16 mouse cellular contexts compared by ENCODE assay signal in genomic region chr9:62284266-62284665, GRCm38 (mm10). TPM values are rescaled to one million over a fixed set of nuclear protein-coding genes. Genes with fewer than 3 reads are reported as not detected.
DNase-seq lines count a peak whose midpoint lies in the region; ATAC-seq and TF ChIP-seq lines count a peak whose summit lies in the region.
"Had no signal": no experiment of that assay in that cellular context is flagged by ENCODE, and none has a peak within 500 bp of the region (broad histone marks: within the 10 kb centered on the region; RNA-seq: fewer than 3 reads in every experiment).

No protein-coding gene starts in this region.

- no peaks in the 10 kb centered on the region for H3K27me3 ChIP-seq in hindbrain, embryonic 10.5 days (ENCODE audit: insufficient read depth, poor library complexity, severe bottlenecking)
- H3K27me3 ChIP-seq in hindbrain, embryonic 13.5 days = 0 out of 2 replicates have a peak, but pooled peaks cover 7% of the 10 kb centered on the region
- H3K27me3 ChIP-seq: embryonic facial prominence, embryonic 12.5 days; Patski had no signal

- WGBS in olfactory bulb, adult 2 months = 25% methylated on average over 7 of the region's 7 CpGs
- WGBS in lung, adult 2 months = 73% methylated on average over 7 of the region's 7 CpGs
- 88% methylated on average over 7 of the region's 7 CpGs for WGBS in hindbrain, embryonic 10.5 days
- WGBS in hindbrain, embryonic 13.5 days = 80% methylated on average over 7 of the region's 7 CpGs

- H3K9ac ChIP-seq in hindbrain, embryonic 13.5 days = no peak overlapping the region
- H3K9ac ChIP-seq: embryonic facial prominence, embryonic 12.5 days; limb, embryonic 12.5 days had no signal

- peaks cover 13% of the 10 kb centered on the region for H3K4me1 ChIP-seq in olfactory bulb, adult 2 months (ENCODE audit: control insufficient read depth, insufficient read depth, low read length)
- no peaks in the 10 kb centered on the region for H3K4me1 ChIP-seq in lung, adult 2 months (ENCODE audit: control insufficient read depth, insufficient read depth, low read length)
- H3K4me1 ChIP-seq in hindbrain, embryonic 10.5 days (replicated peaks) = 0 out of 2 replicates have a peak, but pooled peaks cover under 1% of the 10 kb centered on the region
- H3K4me1 ChIP-seq in hindbrain, embryonic 13.5 days (replicated peaks) = no peaks in the 10 kb centered on the region
- H3K4me1 ChIP-seq: embryonic facial prominence, embryonic 12.5 days; limb, embryonic 12.5 days had no signal

- H3K9me3 ChIP-seq in hindbrain, embryonic 10.5 days = no peaks in the 10 kb centered on the region
- no peaks in the 10 kb centered on the region for H3K9me3 ChIP-seq in hindbrain, embryonic 13.5 days
- H3K9me3 ChIP-seq: embryonic facial prominence, embryonic 12.5 days; limb, embryonic 12.5 days had no signal

- peak; percentile 14 to 27; a peak in 1 of 4 replicates for ATAC-seq in hematopoietic stem cell, adult 5-6 weeks (replicated peaks in 1 of 2; ENCODE audit: insufficient read depth in 1 of 2, low FRiP score in 2 of 2, low TSS enrichment in 1 of 2, low read depth in 1 of 2, poor library complexity in 2 of 2, severe bottlenecking in 2 of 2)
- no peak for ATAC-seq in hindbrain, embryonic 13.5 days (ENCODE audit: low FRiP score)
- ATAC-seq: lung, postnatal 0 days; Patski had no signal

- H3K27ac ChIP-seq in olfactory bulb, adult 2 months (ENCODE audit: insufficient read depth, low read depth, low read length) = peak overlapping the region; percentile 94
- H3K27ac ChIP-seq in hindbrain, embryonic 10.5 days = no peak overlapping the region
- H3K27ac ChIP-seq in hindbrain, embryonic 13.5 days = no peak overlapping the region
- H3K27ac ChIP-seq: embryonic facial prominence, embryonic 12.5 days; limb, embryonic 12.5 days had no signal

- no peak for TF ChIP-seq CTCF in olfactory bulb, adult 2 months (IDR thresholded peaks at IDR 0.05; ENCODE audit: insufficient read depth, low read depth, low read length)
- no peak for TF ChIP-seq CTCF in lung, adult 2 months (IDR thresholded peaks at IDR 0.05; ENCODE audit: insufficient read depth, low read length)

- DNase-seq in cerebellum, adult 18-20 months = peak; percentile 15 to 34
- no peak for DNase-seq in cerebellum, adult 11-12 months
- peak; percentile 56 for DNase-seq in adrenal gland, adult 8-10 months
- DNase-seq in lung, adult 2 months = no peak
- no peak for DNase-seq in hindbrain, embryonic 10.5 days (ENCODE audit: low spot score)
- DNase-seq: gastrocnemius, postnatal 36 days; heart, postnatal 10 days; kidney, adult 11 months; thymus, postnatal 36 days had no signal

- no peak overlapping the region for H3K4me3 ChIP-seq in olfactory bulb, adult 2 months (ENCODE audit: insufficient read depth, low read depth, low read length)
- H3K4me3 ChIP-seq in lung, adult 2 months (replicated peaks; ENCODE audit: extremely low read depth, low read depth, low read length) = no peak overlapping the region
- H3K4me3 ChIP-seq in hindbrain, embryonic 10.5 days = no peak overlapping the region
- H3K4me3 ChIP-seq in hindbrain, embryonic 13.5 days = no peak overlapping the region
- H3K4me3 ChIP-seq: embryonic facial prominence, embryonic 12.5 days; limb, embryonic 12.5 days had no signal

- no peak for TF ChIP-seq POLR2A in olfactory bulb, adult 2 months (IDR thresholded peaks at IDR 0.05; ENCODE audit: insufficient read depth, low read depth, low read length)
- no peak for TF ChIP-seq POLR2A in lung, adult 2 months (IDR thresholded peaks at IDR 0.05; ENCODE audit: borderline replicate concordance, extremely low read depth, low read depth, low read length)

- H3K36me3 ChIP-seq in hindbrain, embryonic 10.5 days = no peaks in the 10 kb centered on the region
- H3K36me3 ChIP-seq in hindbrain, embryonic 13.5 days = no peaks in the 10 kb centered on the region
- H3K36me3 ChIP-seq: embryonic facial prominence, embryonic 12.5 days; limb, embryonic 12.5 days had no signal

- no peak overlapping the region for H3K4me2 ChIP-seq in hindbrain, embryonic 13.5 days
- H3K4me2 ChIP-seq: embryonic facial prominence, embryonic 12.5 days; limb, embryonic 12.5 days had no signal

RNA-seq across cellular contexts. Expression of gene Spesp1, which starts 2.3 kb away (rescaled TPM):
- total RNA-seq in adrenal gland, adult 8-10 months (2022) = not detected
- total RNA-seq in hematopoietic stem cell, adult 5-6 weeks (2017) = not detected in 2 replicates
- polyA plus RNA-seq in olfactory bulb, adult 2 months (2012; ENCODE audit: insufficient read depth, insufficient read length, low replicate concordance, missing spikeins) = not detected in 2 replicates
- not detected in 2 replicates for polyA plus RNA-seq in lung, adult 2 months (2012; rRNA removed)
- polyA plus RNA-seq in hindbrain, embryonic 10.5 days (2016; fragmentation: Nextera tagmentation; extraction: Ambion mirVana) = not detected in 2 replicates
- polyA plus RNA-seq in hindbrain, embryonic 13.5 days (2015; fragmentation: Nextera tagmentation; extraction: Ambion mirVana) = not detected in 2 replicates
- total RNA-seq: gastrocnemius, postnatal 36 days; heart, postnatal 10 days had no signal
- polyA plus RNA-seq: embryonic facial prominence, embryonic 12.5 days; limb, embryonic 12.5 days; lung, postnatal 0 days; Patski had no signal

RNA-seq across cellular contexts. Expression of gene Anp32a, which starts 56.8 kb away (rescaled TPM):
- 100 to 1,000 TPM; 271 to 383 (median 310) TPM for total RNA-seq in adrenal gland, adult 8-10 months (2022)
- total RNA-seq in hematopoietic stem cell, adult 5-6 weeks (2017) = 642 and 1,000 TPM in 2 replicates
- polyA plus RNA-seq in olfactory bulb, adult 2 months (2012; ENCODE audit: insufficient read depth, insufficient read length, low replicate concordance, missing spikeins) = 1,184 TPM in 1 of 2 replicates, not detected in the other
- polyA plus RNA-seq in lung, adult 2 months (2012; rRNA removed) = 28.9 and 58.2 TPM in 2 replicates
- 211 and 251 TPM in 2 replicates for polyA plus RNA-seq in hindbrain, embryonic 10.5 days (2016; fragmentation: Nextera tagmentation; extraction: Ambion mirVana)
- polyA plus RNA-seq in hindbrain, embryonic 13.5 days (2015; fragmentation: Nextera tagmentation; extraction: Ambion mirVana) = 149 and 172 TPM in 2 replicates

Comparison
In these comparisons a context has a peak if more than half of its experiments do, and no peak if none do; other contexts are left out.
1. DNase-seq: peak in cerebellum, adult 18-20 months (2 of 2) and adrenal gland, adult 8-10 months (single experiment); none in cerebellum, adult 11-12 months (single experiment), lung, adult 2 months (single experiment) and hindbrain, embryonic 10.5 days (single experiment).